Mouse (Mus musculus) lung, postnatal 0 days (tissue): Measurements from ENCODE around the gene Epha5.

Source experiments
- CTCF ChIP-seq: IDR thresholded peaks from 2 replicates; pipeline ENCODE4 v1.5.1; 2016; ENCODE audit warnings: antibody characterized with exemption, mild to moderate bottlenecking
- EP300 ChIP-seq: IDR thresholded peaks from 2 replicates; pipeline ENCODE4 v1.6.1; 2016; ENCODE audit warnings: antibody characterized with exemption, mild to moderate bottlenecking, control low read depth

DNA sequence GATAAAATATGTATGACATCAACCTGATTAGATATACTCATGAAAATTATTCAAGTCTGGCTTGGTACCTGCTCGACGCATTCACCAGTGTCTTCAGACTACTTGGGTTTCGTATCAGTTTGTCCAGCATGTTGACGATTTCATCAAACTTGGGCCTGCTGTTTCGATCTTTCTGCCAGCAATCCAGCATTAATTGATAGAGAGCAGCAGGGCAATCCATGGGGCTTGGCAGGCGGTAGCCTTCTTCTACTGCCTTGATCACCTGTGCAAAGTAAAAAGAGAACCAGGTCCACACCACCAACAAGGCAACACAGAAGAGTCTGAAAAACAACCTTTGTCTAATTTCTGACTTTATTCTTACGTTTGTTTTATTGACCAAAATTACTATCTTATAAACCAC, 346.2 kb downstream of the Epha5 start:
- TF ChIP-seq CTCF: no peak
- no peak for TF ChIP-seq EP300
